Mouse (Mus musculus) testis, postnatal 10 days (tissue): ENCODE data around the gene Npr2.
A peak's percentile ranks its signal among the peaks of the same experiment; 100 is the strongest.

Experiments used
- DNase-seq: peaks from one replicate; pipeline ENCODE4 v3.0.0; 2021; ENCODE audit warnings: low spot score

The Npr2 gene

DNA sequence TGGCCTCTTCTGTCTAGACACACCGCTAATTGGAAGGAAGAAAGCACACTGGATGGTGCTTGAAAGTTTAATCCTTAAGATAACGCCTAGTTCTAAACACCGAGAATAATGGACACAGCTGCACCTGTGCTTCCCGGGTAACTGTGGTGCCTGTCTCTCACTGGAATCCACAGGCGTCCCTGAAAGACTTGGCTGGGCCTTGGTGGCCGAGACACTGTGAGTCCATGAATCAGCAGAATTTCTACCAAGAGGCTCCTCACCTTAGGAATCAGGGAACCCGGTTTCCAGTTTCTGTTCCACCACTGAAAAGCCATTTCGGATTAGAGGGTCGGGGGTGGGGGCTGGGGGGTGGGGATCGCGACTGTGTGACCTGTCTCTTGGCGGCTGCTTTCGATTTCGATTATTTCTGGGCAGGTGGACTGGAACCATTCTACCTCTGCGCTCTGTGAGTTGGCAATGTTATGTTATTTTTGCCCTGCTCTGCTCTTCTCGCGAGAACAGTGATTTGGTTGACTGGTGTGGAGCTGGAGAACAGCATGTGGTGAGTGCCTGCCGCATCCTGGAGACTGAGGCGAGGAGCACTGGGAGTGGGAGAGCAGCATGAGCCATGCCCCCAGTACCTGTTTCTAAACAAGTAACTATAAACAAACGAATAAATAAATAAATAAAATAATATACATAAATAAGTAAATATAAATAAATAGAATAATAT is 2.5 kb upstream of the Npr2 start:
- peak; percentile 33 for DNase-seq

DNA sequence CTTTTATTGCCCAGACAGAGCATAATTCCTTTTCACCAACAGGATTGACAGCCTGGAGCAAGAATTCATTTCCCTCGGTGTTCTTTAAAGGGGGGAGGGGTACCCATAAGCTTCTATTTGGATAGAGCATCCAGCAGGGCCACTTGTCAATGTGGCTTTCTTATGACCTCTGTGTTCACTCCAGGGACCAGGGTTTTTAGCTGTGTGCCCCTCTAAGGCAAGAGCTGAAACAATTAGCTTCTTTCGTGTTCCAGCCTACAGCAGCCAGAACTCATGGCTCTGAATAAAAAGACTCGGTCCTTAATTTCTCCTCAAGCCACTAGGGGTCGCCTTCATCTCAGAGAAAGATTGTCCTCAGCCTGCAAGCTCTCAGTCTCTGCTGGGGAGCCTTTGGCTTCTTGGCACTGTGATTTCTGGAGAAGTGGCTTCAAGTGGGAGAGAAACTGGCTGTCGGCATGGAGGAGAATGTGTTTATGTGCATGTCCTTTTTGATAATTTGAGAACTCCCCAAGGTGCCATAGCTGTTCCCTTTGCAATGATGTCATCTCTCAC is 1.6 kb upstream of the Npr2 start:
- DNase-seq, result peak; percentile 75

DNA sequence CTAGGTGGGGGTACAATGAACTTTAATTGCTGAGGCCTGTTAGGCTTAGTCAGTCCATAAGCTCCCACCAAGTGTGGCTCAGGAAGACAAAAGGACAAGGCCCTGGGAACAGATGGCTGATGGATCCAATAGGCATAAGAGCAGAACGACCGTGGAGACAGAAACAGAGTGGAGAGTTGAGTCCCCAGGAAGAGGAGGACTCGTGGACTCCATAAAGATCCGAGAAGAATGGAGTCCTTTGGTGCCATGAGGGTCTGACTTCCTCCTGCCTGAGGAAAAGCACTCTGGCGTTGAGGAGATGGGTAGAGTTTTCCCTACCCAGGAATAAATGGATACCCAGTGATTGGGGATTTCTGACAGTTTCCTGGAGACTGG is 1.1 kb upstream of the Npr2 start:
- peak; percentile 35 for DNase-seq

DNA sequence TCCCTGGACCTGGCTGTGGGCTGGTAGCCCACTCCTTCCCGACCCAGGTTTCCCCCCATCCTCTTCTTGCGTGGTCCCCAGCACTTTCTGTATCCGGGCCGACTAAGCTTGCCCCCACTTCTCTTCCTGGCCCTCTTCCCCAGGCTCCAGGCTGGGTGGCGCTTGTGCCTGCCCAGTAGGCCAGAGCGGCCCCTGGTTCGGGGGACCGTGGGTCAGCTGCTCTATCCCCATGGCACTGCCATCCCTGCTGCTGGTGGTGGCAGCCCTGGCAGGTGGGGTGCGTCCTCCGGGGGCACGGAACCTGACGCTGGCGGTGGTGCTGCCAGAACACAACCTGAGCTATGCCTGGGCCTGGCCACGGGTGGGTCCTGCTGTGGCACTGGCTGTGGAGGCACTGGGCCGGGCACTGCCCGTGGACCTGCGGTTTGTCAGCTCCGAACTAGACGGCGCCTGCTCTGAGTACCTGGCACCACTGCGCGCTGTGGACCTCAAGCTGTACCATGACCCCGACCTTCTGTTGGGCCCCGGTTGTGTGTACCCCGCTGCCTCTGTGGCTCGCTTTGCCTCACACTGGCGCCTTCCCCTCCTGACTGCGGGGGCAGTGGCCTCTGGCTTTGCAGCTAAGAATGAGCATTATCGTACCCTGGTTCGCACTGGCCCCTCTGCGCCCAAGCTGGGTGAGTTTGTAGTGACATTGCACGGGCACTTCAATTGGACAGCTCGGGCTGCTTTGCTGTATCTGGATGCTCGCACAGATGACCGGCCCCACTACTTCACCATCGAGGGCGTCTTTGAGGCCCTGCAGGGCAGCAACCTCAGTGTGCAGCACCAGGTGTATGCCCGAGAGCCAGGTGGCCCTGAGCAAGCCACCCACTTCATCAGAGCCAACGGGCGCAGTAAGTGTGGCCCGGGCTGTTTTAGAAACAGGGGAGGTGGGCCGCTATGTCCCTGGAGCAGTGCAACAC is 503 bp downstream of the Npr2 start:
- DNase-seq, result peak; percentile 50

DNA sequence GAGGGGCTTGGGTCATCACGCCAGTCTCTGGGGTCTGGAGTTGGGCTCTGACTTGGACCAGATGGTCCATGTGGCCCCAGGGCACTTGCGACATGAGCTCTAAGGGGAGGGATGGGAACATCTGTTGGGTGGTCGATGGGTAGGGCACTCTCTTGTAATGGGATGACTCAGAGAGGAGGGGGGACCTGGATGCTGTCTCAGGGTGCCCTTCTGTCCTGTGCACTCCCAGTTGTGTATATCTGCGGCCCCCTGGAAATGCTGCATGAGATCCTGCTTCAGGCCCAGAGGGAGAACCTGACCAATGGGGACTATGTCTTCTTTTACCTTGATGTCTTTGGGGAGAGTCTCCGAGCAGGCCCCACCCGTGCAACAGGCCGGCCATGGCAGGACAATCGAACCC is 1.6 kb downstream of the Npr2 start:
- peak; percentile 43 for DNase-seq

DNA sequence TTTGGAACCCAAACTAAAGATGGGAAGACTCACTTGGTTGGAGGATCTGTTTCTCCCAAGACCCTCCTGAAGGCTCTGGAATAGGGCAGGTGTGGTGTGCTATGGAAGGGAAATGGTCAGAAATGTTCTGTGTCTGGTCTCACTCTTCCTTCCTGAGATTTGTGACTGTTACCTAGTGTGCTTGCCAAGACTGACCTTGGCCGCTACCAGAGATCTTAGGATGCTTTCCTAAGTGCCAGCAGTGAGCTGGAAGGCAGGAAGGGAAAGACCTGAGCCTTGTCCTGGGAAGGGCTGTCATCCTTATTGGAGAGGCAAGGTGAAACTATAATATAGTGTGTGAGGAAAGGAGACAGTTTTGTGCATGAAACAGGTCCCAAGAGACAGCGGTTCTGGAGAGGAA is 2.0 kb downstream of the Npr2 start:
- DNase-seq, result peak; percentile 31

DNA sequence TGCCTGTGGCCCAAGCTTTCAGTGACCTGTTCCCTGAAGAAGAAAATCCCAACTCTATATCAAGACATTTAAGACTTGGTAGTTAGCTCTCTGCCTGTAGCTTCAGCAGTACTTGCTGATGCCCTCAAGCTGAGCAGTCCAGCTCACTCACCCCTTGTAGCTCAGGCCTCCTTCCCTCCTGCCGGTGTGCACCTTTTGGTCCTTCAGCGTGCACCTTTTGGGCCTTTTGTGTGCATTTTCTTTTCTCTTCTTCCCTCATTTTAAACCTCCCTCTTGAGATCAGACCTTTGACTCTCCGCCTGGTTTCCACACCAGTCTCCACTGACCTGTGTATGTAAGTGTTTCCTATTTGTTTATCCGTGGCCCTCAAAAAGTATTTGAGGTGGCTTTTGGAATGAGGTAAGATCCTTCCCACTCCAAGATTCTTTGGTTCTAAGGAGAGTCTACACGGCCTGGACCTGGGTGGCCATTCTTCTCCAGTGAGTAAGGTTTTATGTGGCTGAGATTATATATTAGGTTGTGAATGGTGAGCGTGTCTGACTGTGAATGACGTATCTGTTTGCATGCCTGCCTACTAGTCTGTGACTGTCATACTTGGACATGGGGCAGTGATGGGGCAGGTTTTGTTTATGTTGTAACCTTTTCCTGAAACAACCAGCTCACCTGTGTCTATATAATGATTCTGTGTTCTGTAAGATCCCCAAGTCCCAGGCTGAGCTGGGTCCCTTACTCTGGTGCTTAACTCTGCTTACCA is 3.1 kb downstream of the Npr2 start:
- peak; percentile 30 for DNase-seq

DNA sequence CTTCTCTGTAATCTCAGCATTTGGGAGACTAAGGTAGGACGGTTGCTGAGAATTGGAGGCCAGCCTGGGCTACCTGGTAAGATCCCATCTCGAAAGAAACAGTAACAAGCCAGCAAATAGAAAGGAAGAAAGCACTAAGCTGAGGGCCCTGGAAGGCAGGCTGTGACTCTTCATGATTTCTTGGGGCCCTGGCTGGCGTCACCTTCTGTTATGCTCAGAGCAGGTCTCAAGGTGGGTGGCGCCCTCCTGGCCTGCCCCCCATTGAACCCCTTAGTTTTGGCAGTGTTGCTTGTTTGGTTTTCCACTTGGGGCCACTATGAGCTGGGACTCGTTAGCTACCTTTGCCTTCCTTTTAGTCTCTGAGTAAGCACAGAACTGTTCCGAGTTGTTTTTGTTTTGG is 5.0 kb downstream of the Npr2 start:
- DNase-seq, result peak; percentile 33

DNA sequence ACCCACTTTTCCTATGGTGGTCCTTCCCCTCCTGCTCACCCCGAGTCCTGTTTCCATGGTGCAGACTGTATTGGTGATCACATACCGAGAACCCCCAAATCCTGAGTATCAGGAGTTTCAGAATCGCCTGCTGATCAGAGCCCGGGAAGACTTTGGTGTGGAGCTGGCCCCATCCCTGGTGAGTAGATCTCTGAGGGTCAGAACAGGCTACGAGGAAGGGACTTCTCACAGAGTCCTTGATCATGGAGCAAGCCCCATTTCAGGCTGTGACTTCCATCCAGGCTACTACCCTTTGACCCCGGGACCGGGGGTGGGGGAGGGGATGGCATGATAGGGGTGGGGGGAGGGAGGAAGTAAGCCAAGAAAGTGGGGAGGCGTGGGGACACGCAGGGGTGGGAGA is 8.3 kb downstream of the Npr2 start:
- peak; percentile 39 for DNase-seq

DNA sequence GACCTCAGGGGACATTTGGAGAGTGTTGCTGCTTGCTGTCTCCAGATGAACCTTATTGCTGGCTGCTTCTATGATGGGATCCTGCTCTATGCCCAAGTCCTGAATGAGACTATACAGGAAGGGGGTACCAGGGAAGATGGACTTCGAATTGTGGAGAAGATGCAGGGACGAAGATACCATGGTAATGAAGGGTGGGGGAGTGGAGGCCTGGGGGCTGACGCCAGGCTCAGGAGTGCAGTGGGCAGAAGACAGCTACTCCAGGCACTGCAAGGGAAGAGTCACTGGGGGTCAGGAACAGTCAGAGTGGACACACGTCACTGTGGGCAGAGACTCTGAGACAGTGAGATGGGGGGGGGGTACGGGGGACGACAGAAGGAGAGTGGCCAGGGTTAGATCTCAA is 8.8 kb downstream of the Npr2 start:
- peak; percentile 30 for DNase-seq

DNA sequence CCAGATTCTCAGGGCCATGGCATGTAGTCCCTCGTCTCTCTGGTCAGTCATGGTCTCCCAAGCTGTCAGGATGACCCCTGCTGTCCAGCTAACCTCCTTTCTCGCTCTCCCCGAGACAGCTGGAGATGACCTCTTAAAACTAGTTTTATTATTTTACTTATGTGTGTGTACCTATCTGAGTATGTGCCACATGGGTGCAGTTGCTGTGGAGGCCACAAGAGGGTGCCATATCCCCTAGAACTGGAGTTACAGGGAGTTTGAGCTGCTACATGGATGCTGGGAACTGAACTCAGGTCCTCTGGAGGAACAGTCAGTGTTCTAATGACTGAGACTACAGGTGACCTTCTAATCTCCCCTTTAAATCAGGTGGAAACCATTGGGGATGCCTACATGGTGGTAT is 18.0 kb downstream of the Npr2 start:
- DNase-seq, result no peak

DNA sequence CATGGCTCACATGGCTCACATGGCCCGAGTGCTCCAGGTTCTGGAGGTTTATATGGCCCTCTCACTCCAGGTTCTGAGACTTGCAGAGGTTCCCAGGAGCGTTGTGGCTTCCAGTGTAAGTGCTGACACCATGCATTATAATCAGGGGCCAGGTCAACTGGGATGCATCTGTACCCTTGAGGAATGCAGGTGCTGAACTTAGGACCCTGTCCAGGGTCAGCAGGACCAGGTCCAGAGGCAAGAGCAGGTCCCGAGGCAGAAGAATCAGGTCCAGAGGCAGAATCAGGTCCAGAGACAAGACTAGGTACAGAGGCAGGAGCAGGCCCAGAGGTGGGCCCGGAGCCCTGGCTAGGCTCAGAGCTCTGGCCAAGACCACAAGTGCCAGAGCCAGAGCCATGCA is 21.0 kb downstream of the Npr2 start:
- no peak for DNase-seq

DNA sequence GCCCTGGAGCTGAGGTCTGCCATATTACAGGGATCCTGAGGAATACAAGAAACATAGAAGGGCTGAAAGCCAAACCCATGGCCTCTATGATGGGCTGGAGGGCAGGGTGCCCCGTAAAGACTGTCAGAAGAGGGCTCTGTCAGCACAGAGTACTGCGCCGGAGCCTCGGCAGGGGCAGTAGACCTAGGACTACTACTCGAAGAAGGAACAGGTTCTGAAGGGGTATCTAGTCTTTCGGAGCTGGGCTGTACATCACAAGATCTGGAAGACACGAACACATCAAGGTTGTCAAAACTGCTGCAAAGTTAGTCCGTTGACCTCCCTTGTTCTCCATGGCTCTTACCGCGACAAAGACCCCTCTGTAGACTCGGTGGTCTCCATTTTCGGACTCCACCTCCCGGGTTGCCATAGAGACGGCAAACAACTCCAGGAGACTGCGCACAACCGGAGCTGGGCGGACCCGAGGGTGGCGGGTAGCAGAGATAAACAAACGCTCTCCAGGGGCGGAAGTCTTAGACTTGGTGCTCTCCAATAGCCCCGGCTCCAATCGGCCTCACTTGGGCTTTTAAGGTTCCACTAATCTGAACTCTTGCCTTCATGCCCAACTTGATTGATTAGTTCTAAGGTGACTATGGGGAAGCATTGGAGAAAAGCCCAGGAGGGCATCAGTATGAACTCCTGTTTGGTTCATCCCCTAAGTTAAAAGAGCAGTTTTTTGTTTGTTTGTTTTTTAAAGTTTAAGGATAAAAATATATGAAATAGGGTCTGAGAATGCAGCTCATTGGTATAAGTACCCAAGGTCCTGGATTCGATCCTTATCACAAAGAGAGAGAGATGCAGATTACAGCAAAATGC is 21.7 kb downstream of the Npr2 start, which contains the start of gene Spag8:
Gene Spag8 (minus strand): TSS at position 434 of the 855 bp plus-strand sequence.
- DNase-seq, result no peak

DNA sequence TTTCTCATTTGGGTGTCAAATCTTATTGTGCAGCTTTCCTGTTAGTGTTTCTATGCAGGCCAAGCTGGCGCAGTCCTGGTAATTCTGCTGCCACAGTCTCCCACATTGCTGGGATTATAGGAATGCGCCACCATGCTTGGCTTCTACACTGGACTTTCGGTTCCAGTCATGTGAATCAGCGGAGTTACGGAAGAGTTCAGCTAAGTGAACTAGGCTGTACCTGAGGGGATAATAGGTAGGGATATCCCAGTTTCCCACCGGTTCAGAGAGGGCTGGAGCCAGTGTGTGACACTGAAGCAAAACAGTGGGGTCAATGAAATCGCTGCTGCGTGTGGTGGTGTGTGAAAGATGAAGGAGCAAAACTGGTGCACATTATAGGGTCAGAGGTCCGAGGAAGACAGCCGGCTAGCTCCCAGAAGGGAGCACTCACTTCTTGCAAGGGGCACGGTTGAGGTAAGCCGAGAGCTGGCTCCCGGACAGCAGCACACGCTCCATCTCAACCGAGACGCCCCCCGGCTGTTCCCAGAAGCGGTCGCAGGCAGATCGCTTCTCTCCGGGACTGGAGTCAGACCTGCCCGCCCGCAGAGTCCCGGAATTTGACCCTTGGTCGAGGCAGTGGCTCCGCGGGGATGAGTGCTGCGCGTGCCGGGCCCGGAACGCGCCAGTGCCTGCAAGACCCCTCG is 24.1 kb downstream of the Npr2 start:
- no peak for DNase-seq

DNA sequence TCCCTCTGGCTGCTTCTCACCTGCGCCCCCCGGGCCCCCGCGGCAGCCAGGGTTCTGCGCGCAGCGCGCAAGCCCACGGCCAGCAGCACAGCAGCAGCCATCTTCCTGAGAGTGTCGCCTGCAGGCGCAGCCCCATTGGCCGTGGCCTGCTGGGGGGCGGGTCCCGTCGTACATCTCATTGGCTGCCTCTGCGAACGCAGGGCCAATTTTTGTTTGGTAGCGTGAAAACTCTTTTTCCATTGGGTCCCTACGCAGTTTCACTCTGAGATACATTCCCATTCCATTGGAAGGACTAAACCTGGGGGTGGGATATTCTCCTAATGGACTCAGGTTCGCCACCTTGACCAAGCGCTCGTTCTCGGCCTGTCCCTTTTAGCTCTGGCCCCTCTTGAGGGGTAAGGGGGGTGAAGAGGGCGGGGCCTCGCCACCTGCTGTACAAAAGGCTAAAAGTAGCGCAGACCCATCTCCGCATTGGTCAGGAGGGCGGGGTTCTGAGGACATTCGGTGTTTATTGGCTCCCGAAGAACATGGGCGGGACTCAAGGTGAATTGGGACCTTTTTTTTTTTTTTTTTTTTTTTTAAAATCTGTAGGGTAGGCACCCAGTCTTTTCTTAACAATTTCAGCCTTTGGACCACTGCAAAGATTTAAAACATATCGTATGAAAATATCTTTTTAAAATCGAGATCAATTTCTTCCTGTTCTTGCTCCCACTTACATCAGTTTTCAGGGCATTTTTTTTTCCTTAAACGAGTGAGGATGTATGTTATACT is 24.8 kb downstream of the Npr2 start, which contains the start of gene Hint2:
Gene Hint2 (minus strand): TSS at position 128 of the 771 bp plus-strand sequence.
- peak; percentile 94 for DNase-seq

DNA sequence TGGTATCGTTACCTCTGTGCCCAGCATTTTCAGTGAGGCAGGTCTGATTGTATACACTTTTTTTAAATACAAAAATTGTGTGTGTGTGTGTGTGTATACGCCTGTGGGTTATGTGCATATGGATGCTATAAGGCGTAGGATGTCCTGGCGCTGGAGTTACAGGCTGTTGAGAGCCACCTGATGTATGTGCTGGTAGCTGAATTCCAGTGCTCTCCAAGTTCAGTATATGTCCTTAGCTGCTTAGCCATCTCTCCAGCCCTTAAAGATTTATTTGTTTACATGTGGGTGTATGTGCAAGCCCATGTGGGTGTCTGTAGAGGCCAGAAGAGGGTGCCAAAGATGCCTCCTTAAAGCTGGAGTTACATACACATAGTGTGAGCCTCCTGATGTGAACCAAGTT is 25.4 kb downstream of the Npr2 start:
- no peak for DNase-seq

DNA sequence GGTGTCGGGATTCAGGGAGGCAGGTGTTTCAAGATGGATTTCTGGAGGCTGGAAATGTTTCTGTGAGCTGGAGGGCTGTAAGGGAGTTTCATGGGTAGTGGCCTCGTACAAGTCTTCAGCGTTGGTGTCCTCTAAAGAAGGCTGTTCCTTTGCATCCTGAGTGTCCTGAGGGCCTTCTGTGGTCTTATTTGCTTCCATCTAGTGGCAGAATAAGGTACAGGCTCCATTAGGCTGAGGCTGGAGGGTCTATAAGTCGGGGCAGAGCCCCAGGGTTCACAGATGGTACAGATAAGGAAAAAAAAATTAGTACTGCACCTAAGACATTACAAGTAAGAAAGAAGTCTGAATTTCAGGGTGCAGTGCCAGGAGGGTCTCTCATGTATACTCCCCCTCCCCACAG is 34.7 kb downstream of the Npr2 start:
- no peak for DNase-seq

DNA sequence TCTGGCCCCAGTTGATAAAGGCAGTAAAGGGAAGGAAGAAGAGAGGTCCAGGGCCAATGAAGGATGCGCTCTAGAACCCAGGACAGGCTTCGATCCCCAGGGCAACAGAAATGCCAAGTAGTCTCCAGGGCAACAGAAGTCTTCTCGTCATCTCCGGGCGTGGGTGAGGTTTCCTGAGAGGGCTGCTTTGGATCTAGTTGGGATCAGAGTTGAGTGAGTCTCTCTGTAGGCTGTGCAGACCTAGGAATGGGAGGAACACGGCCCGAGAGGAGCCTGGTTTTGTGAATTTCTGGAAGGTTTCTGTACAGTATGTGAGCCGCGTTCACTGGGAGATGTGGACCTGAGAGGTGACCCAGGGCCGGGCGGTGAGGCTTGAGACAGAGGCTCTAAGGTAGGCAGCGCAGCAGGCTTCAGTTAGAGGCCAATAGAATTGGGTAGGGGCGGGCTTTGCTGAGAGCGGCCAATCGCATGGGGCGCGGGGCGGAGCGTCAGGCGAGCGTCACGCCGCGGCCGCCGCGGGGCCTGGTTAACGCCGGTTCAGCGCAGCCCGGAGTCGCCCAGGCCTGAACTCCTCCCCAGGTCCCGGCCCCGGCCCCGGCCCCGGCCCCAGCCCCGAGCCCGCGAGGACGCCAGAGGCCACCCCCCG is 37.2 kb downstream of the Npr2 start, which contains the start of the genes Tmem8b and Fam221b:
Gene Tmem8b (plus strand): TSS at position 190 of the 646 bp plus-strand sequence.
Gene Fam221b (minus strand): TSS at position 364 of the 646 bp plus-strand sequence.
- peak; percentile 94 for DNase-seq

DNA sequence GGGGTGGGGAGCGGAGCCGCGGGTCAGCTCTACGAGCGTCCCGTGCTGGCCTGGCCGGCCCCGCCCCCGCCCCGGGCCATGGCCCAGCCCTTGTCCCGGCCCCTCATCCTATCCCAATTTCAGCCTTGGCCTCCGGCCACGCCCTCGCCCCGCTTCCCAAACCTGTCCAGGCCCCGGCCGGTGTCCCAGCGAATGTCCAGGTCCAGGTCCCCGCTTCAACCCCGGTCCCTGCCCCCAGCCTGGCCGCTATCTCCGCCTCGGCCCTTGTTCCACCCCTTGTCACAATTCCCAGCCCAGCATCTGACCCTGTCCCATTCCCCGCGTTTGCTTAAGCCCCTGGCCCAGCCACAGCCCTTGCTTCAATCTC is 37.7 kb downstream of the Npr2 start:
- peak; percentile 83 for DNase-seq
